Mouse (Mus musculus): ENCODE results near the gene Tbl3.

- no peak for TF ChIP-seq CTCF (IDR thresholded peaks at IDR 0.05; ENCODE audit: control insufficient read depth, insufficient read depth, insufficient replicate concordance, low read depth, low read length)
- no peak for TF ChIP-seq POLR2A (IDR thresholded peaks at IDR 0.05; ENCODE audit: control insufficient read depth, low read depth, low read length)
Observed at GRCm38 (mm10) chr17:24733434-24734050, 26.1 kb upstream of the Tbl3 start.
